Comparison of ENCODE assay signal across 11 mouse cellular contexts in the genomic region with DNA sequence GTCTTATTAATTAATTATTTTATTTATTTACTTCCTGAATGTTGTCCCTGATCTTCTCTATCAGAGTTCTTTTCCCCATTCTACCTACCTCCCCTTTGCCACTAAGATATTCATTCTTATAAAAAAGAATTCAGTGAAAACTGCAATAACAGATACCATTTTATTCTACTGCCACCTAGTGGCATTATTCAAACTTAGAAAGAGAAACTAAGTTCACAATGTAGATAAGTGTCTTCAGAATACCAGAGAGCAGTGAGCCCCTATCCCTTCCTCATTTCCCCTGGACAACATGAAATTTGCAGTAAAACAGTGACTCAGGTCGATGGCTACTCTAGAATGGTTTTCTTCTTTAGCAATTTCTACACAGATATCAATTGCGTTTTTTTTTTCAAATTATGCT.
A peak's percentile ranks its signal among the peaks of the same experiment; 100 is the strongest.
DNase-seq lines count a peak whose midpoint lies in the region; ATAC-seq and TF ChIP-seq lines count a peak whose summit lies in the region.
"Had no signal": no experiment of that assay in that cellular context is flagged by ENCODE, and none has a peak within 500 bp of the region (broad histone marks: within the 10 kb centered on the region; RNA-seq: fewer than 3 reads in every experiment).

No protein-coding gene starts in this region.

- no peak overlapping the region for H3K4me2 ChIP-seq in intestine, postnatal 0 days (replicated peaks; ENCODE audit: low read depth)
- H3K4me2 ChIP-seq in intestine, embryonic 15.5 days (replicated peaks), result no peak overlapping the region
- H3K4me2 ChIP-seq: embryonic facial prominence, embryonic 12.5 days; heart, embryonic 11.5 days had no signal

- no peak overlapping the region for H3K27ac ChIP-seq in intestine, postnatal 0 days (ENCODE audit: low read depth, low read length)
- no peak overlapping the region for H3K27ac ChIP-seq in intestine, embryonic 15.5 days
- H3K27ac ChIP-seq: embryonic facial prominence, embryonic 12.5 days had no signal

- peak; percentile 55 for TF ChIP-seq CTCF in intestine, postnatal 0 days (IDR thresholded peaks at IDR 0.05; ENCODE audit: low read depth)
- TF ChIP-seq CTCF in E14TG2a.4 (conservative IDR thresholded peaks at IDR 0.05; ENCODE audit: low read length), result peak; percentile 16; the same call in 1 of the 2 replicates

- no peaks in the 10 kb centered on the region for H3K4me1 ChIP-seq in intestine, postnatal 0 days (replicated peaks; ENCODE audit: control insufficient read depth, insufficient read depth, low read length)
- no peaks in the 10 kb centered on the region for H3K4me1 ChIP-seq in intestine, embryonic 15.5 days (replicated peaks)
- no peaks in the 10 kb centered on the region for H3K4me1 ChIP-seq in E14TG2a.4 (replicated peaks; ENCODE audit: low read depth, low read length)
- H3K4me1 ChIP-seq: embryonic facial prominence, embryonic 12.5 days had no signal

- H3K9ac ChIP-seq in intestine, postnatal 0 days (ENCODE audit: low read depth, low read length), result no peak overlapping the region
- no peak overlapping the region for H3K9ac ChIP-seq in intestine, embryonic 15.5 days
- H3K9ac ChIP-seq: embryonic facial prominence, embryonic 12.5 days had no signal

- H3K9me3 ChIP-seq in intestine, postnatal 0 days (ENCODE audit: control insufficient read depth), result no peaks in the 10 kb centered on the region
- H3K9me3 ChIP-seq in intestine, embryonic 15.5 days, result no peaks in the 10 kb centered on the region
- no peaks in the 10 kb centered on the region for H3K9me3 ChIP-seq in E14TG2a.4 (ENCODE audit: low read length)
- H3K9me3 ChIP-seq: embryonic facial prominence, embryonic 12.5 days had no signal

- H3K27me3 ChIP-seq in intestine, postnatal 0 days (replicated peaks; ENCODE audit: control insufficient read depth, insufficient read depth, low read length), result no peaks in the 10 kb centered on the region
- H3K27me3 ChIP-seq in intestine, embryonic 15.5 days (replicated peaks), result no peaks in the 10 kb centered on the region
- H3K27me3 ChIP-seq in E14TG2a.4 (ENCODE audit: insufficient read depth, low read length), result no peaks in the 10 kb centered on the region
- H3K27me3 ChIP-seq: embryonic facial prominence, embryonic 12.5 days had no signal

- no peak overlapping the region for H3K4me3 ChIP-seq in intestine, postnatal 0 days (ENCODE audit: low read depth, low read length)
- no peak overlapping the region for H3K4me3 ChIP-seq in intestine, embryonic 15.5 days (replicated peaks)
- no peak overlapping the region for H3K4me3 ChIP-seq in E14TG2a.4 (replicated peaks; ENCODE audit: low read length)
- H3K4me3 ChIP-seq: embryonic facial prominence, embryonic 12.5 days had no signal

- ATAC-seq in intestine, postnatal 0 days, result no peak
- ATAC-seq in intestine, embryonic 15.5 days, result no peak
- ATAC-seq in inflammation-experienced regulatory T-cells, adult 6 months, result no peak

- H3K36me3 ChIP-seq in intestine, postnatal 0 days (ENCODE audit: control insufficient read depth, insufficient read depth), result no peaks in the 10 kb centered on the region
- H3K36me3 ChIP-seq in intestine, embryonic 15.5 days, result no peaks in the 10 kb centered on the region
- no peaks in the 10 kb centered on the region for H3K36me3 ChIP-seq in E14TG2a.4 (ENCODE audit: insufficient read depth, low read length)
- H3K36me3 ChIP-seq: embryonic facial prominence, embryonic 12.5 days had no signal

- DNase-seq in brain, embryonic 18.5 days (ENCODE audit: low read depth, low spot score), result peak; percentile 6
- DNase-seq in hindlimb bud, embryonic 11.5 days (ENCODE audit: extremely low spot score, low read depth, low spot score), result peak; percentile 8
- DNase-seq in spleen, adult 12 weeks (ENCODE audit: low spot score), result no peak
- DNase-seq in frontal cortex, postnatal 36 days (ENCODE audit: low spot score in 2 of 2), result no peak
- DNase-seq: right cerebral cortex, postnatal 4 days had no signal

- WGBS in intestine, postnatal 0 days, result 32% methylated on average over 2 of the region's 2 CpGs
- whole genome bisulfite sequencing in intestine, embryonic 15.5 days, result 31% methylated on average over 2 of the region's 2 CpGs

Comparison
In these comparisons a context has a peak if more than half of its experiments do, and no peak if none do; other contexts are left out.
1. DNase-seq: peak in brain, embryonic 18.5 days (single experiment) and hindlimb bud, embryonic 11.5 days (single experiment); none in spleen, adult 12 weeks (single experiment) and frontal cortex, postnatal 36 days (0 of 2).